Mouse (Mus musculus): ENCODE data around the gene Tbc1d16.

- no peak for TF ChIP-seq CTCF (IDR thresholded peaks at IDR 0.05; ENCODE audit: extremely low read depth, insufficient read length, insufficient replicate concordance, low read depth, low read length)
- no peak for TF ChIP-seq POLR2A (IDR thresholded peaks at IDR 0.05; ENCODE audit: low read depth, low read length)
Measured at GRCm38 (mm10) chr11:119227591-119227990, 708 bp downstream of the Tbc1d16 start.

All from small intestine, adult 2 months (tissue).